ENCODE assay signal across 12 mouse cellular contexts in genomic region chr13:97337954-97338353, GRCm38 (mm10).
DNase-seq lines count a peak whose midpoint lies in the region; ATAC-seq lines count a peak whose summit lies in the region.
"Had no signal": no experiment of that assay in that cellular context is flagged by ENCODE, and none has a peak within 500 bp of the region (broad histone marks: within the 10 kb centered on the region; RNA-seq: fewer than 3 reads in every experiment).

No protein-coding gene starts in this region.

- H3K4me2 ChIP-seq in intestine, embryonic 14.5 days (ENCODE audit: low read length) = no peak overlapping the region
- H3K4me2 ChIP-seq in intestine, embryonic 15.5 days (replicated peaks) = no peak overlapping the region
- no peak overlapping the region for H3K4me2 ChIP-seq in embryonic facial prominence, embryonic 14.5 days (ENCODE audit: low read depth, low read length)
- H3K4me2 ChIP-seq in limb, embryonic 11.5 days (ENCODE audit: low read depth, severe bottlenecking) = no peak overlapping the region
- H3K4me2 ChIP-seq: kidney, embryonic 15.5 days; midbrain, embryonic 12.5 days had no signal

- peaks cover 26% of the 10 kb centered on the region for H3K4me1 ChIP-seq in intestine, embryonic 14.5 days (replicated peaks; ENCODE audit: control insufficient read depth, insufficient read depth, low read length)
- H3K4me1 ChIP-seq in intestine, embryonic 15.5 days (replicated peaks) = peaks cover 21% of the 10 kb centered on the region; the same call in 1 of the 2 replicates
- H3K4me1 ChIP-seq in embryonic facial prominence, embryonic 14.5 days (ENCODE audit: control insufficient read depth, insufficient read depth, low read length) = peaks cover 4% of the 10 kb centered on the region; the same call in 1 of the 2 replicates
- H3K4me1 ChIP-seq in limb, embryonic 11.5 days (ENCODE audit: control insufficient read depth, insufficient read depth, low read length) = 0 out of 2 replicates have a peak, but pooled peaks cover 7% of the 10 kb centered on the region

- ATAC-seq in intestine, embryonic 14.5 days (replicated peaks; ENCODE audit: low FRiP score, low TSS enrichment, low read depth) = peak; percentile 3; the same call in 1 of the 2 replicates
- ATAC-seq in intestine, embryonic 15.5 days = no peak
- 0 out of 2 replicates have a peak, but pooled peaks have one; percentile 7 for ATAC-seq in embryonic facial prominence, embryonic 14.5 days (ENCODE audit: low read depth)
- ATAC-seq in limb, embryonic 11.5 days (ENCODE audit: insufficient number of reproducible peaks, low FRiP score, low TSS enrichment, low read depth) = peak; percentile 17; the same call in 1 of the 2 replicates

- no peak for DNase-seq in intestine, embryonic 14.5 days (ENCODE audit: low spot score)
- DNase-seq in Muller cell, postnatal 12 days (ENCODE audit: inconsistent ontology term) = peak; percentile 75
- DNase-seq in embryonic facial prominence, embryonic 14.5 days (ENCODE audit: low spot score) = peak; percentile 74
- DNase-seq in limb, embryonic 11.5 days (ENCODE audit: low spot score) = peak; percentile 47
- no peak for DNase-seq in adrenal gland, postnatal 4 days (ENCODE audit: low spot score in 2 of 2)
- no peak for DNase-seq in testis, postnatal 10 days (ENCODE audit: low spot score)
- no peak for DNase-seq in cerebellum, postnatal 10 days
- DNase-seq: adrenal gland, adult 2 months had no signal

- 25% methylated on average over 3 of the region's 3 CpGs for WGBS in intestine, embryonic 14.5 days
- 26% methylated on average over 3 of the region's 3 CpGs for WGBS in intestine, embryonic 15.5 days
- 3% methylated on average over 3 of the region's 3 CpGs for WGBS in embryonic facial prominence, embryonic 14.5 days
- WGBS in limb, embryonic 11.5 days = 3% methylated on average over 3 of the region's 3 CpGs

- H3K27me3 ChIP-seq in intestine, embryonic 14.5 days (replicated peaks; ENCODE audit: control insufficient read depth, insufficient read depth, low read length) = no peaks in the 10 kb centered on the region
- no peaks in the 10 kb centered on the region for H3K27me3 ChIP-seq in intestine, embryonic 15.5 days (replicated peaks)
- H3K27me3 ChIP-seq in embryonic facial prominence, embryonic 14.5 days (replicated peaks; ENCODE audit: control insufficient read depth, insufficient read depth, low read length) = no peaks in the 10 kb centered on the region; the same call in 1 of the 2 replicates
- no peaks in the 10 kb centered on the region for H3K27me3 ChIP-seq in limb, embryonic 11.5 days (ENCODE audit: control insufficient read depth, insufficient read depth, low read length)
- H3K27me3 ChIP-seq: kidney, embryonic 15.5 days; midbrain, embryonic 12.5 days had no signal

- H3K4me3 ChIP-seq in intestine, embryonic 14.5 days (ENCODE audit: low read depth, low read length) = no peak overlapping the region
- H3K4me3 ChIP-seq in intestine, embryonic 15.5 days (replicated peaks) = no peak overlapping the region
- H3K4me3 ChIP-seq in embryonic facial prominence, embryonic 14.5 days (ENCODE audit: low read depth, low read length) = no peak overlapping the region
- H3K4me3 ChIP-seq in limb, embryonic 11.5 days (ENCODE audit: low read depth, low read length) = no peak overlapping the region
- H3K4me3 ChIP-seq: heart, adult 2 months; kidney, embryonic 15.5 days; midbrain, embryonic 12.5 days had no signal

- no peaks in the 10 kb centered on the region for H3K36me3 ChIP-seq in intestine, embryonic 14.5 days (ENCODE audit: control insufficient read depth, insufficient read depth, low read length)
- H3K36me3 ChIP-seq in intestine, embryonic 15.5 days = no peaks in the 10 kb centered on the region
- H3K36me3 ChIP-seq in embryonic facial prominence, embryonic 14.5 days (ENCODE audit: control insufficient read depth, insufficient read depth, low read length) = no peaks in the 10 kb centered on the region
- H3K36me3 ChIP-seq in limb, embryonic 11.5 days (ENCODE audit: control insufficient read depth, insufficient read depth, low read length) = no peaks in the 10 kb centered on the region
- H3K36me3 ChIP-seq: kidney, embryonic 15.5 days; midbrain, embryonic 12.5 days had no signal

- no peak overlapping the region for H3K9ac ChIP-seq in intestine, embryonic 14.5 days (ENCODE audit: low read length)
- no peak overlapping the region for H3K9ac ChIP-seq in intestine, embryonic 15.5 days
- H3K9ac ChIP-seq in embryonic facial prominence, embryonic 14.5 days (ENCODE audit: low read depth, low read length) = no peak overlapping the region
- no peak overlapping the region for H3K9ac ChIP-seq in limb, embryonic 11.5 days (ENCODE audit: low read length)
- H3K9ac ChIP-seq: kidney, embryonic 15.5 days; midbrain, embryonic 12.5 days had no signal

- peak overlapping the region; percentile 64 for H3K27ac ChIP-seq in intestine, embryonic 14.5 days (ENCODE audit: low read depth)
- no peak overlapping the region for H3K27ac ChIP-seq in intestine, embryonic 15.5 days
- no peak overlapping the region for H3K27ac ChIP-seq in embryonic facial prominence, embryonic 14.5 days (replicated peaks; ENCODE audit: low read depth, low read length)
- no peak overlapping the region; the same call in 1 of the 2 replicates for H3K27ac ChIP-seq in limb, embryonic 11.5 days (replicated peaks; ENCODE audit: low read depth, low read length)
- H3K27ac ChIP-seq: heart, adult 2 months; midbrain, embryonic 12.5 days had no signal

- no peaks in the 10 kb centered on the region for H3K9me3 ChIP-seq in intestine, embryonic 14.5 days (ENCODE audit: control insufficient read depth, low read length)
- no peaks in the 10 kb centered on the region for H3K9me3 ChIP-seq in intestine, embryonic 15.5 days
- no peaks in the 10 kb centered on the region for H3K9me3 ChIP-seq in embryonic facial prominence, embryonic 14.5 days (ENCODE audit: control insufficient read depth, low read length)
- H3K9me3 ChIP-seq in limb, embryonic 11.5 days (ENCODE audit: control insufficient read depth, low read length) = no peaks in the 10 kb centered on the region
- H3K9me3 ChIP-seq: kidney, embryonic 15.5 days; midbrain, embryonic 12.5 days had no signal

Comparison
In these comparisons a context has a peak if more than half of its experiments do, and no peak if none do; other contexts are left out.
1. DNase-seq: peak in Muller cell, postnatal 12 days (single experiment), embryonic facial prominence, embryonic 14.5 days (single experiment) and limb, embryonic 11.5 days (single experiment); none in intestine, embryonic 14.5 days (single experiment), adrenal gland, postnatal 4 days (0 of 2), testis, postnatal 10 days (single experiment) and cerebellum, postnatal 10 days (0 of 2).